Mouse (Mus musculus) forebrain, embryonic 16.5 days (tissue): ENCODE data around the gene Il17rd. TPM values are rescaled to one million over a fixed set of nuclear protein-coding genes. Genes with fewer than 3 reads are reported as not detected.

Experiments
- ATAC-seq: fragments of 200-750 bp; cut with Nextera tagmentation; 2 replicates; pipeline ENCODE4 v1.8.0; 2017; ENCODE audit warnings: mild to moderate bottlenecking, moderate library complexity
- H3K27ac ChIP-seq: fragments of 300-500 bp; sonication (generic); 2 replicates; pipeline ENCODE4 v1.5.1; 2014; ENCODE audit warnings: low read length, control low read depth
- H3K27me3 ChIP-seq: fragments of 300-500 bp; sonication (generic); replicated peaks from 2 replicates; pipeline ENCODE4 v1.6.1; 2014; ENCODE audit warnings: low read length; ENCODE audit not compliant: control insufficient read depth, insufficient read depth
- H3K36me3 ChIP-seq: fragments of 300-500 bp; sonication (generic); 2 replicates; pipeline ENCODE4 v1.6.1; 2014; ENCODE audit not compliant: control insufficient read depth, insufficient read depth
- H3K4me1 ChIP-seq: fragments of 300-500 bp; sonication (generic); replicated peaks from 2 replicates; pipeline ENCODE4 v1.6.1; 2014; ENCODE audit warnings: low read length; ENCODE audit not compliant: control insufficient read depth, insufficient read depth
- H3K4me2 ChIP-seq: fragments of 300-500 bp; sonication (generic); 2 replicates; pipeline ENCODE4 v1.6.1; 2014; ENCODE audit warnings: mild to moderate bottlenecking, low read length, control low read depth
- H3K4me3 ChIP-seq: fragments of 300-500 bp; sonication (generic); replicated peaks from 2 replicates; pipeline ENCODE4 v1.5.1; 2014; ENCODE audit warnings: mild to moderate bottlenecking, low read length, control low read depth
- H3K9ac ChIP-seq: fragments of 300-500 bp; sonication (generic); replicated peaks from 2 replicates; pipeline ENCODE4 v1.6.1; 2014; ENCODE audit warnings: low read depth, low read length, control low read depth
- H3K9me3 ChIP-seq: fragments of 300-500 bp; sonication (generic); 2 replicates; pipeline ENCODE4 v1.6.1; 2016; ENCODE audit warnings: low read length; ENCODE audit not compliant: control insufficient read depth
- WGBS: fragments of 180-500 bp; shearing (Covaris S2); extraction: QIAGEN DNeasy Blood & Tissue Kit; methylation state at CpG from one replicate; pipeline ENCODE4 v1.1.7; 2014; 5-methylcytosine and 5-hydroxymethylcytosine counted together
- polyA plus RNA-seq: library from polyadenylated mRNA; unstranded; fragments of >200 nt; fragmentation: Nextera tagmentation; extraction: Ambion mirVana; gene quantifications from 2 replicates; pipeline ENCODE4 v1.2.1, GENCODE M21; 2015

Gene Il17rd
- polyA plus RNA-seq, 1 experiment from 2014 or later = 1.5 TPM

- ATAC-seq = no peak
- no peaks in the 10 kb centered on the region for H3K36me3 ChIP-seq
- H3K27me3 ChIP-seq = no peaks in the 10 kb centered on the region
- no peak overlapping the region for H3K27ac ChIP-seq
- no peaks in the 10 kb centered on the region for H3K9me3 ChIP-seq
- H3K4me3 ChIP-seq = no peak overlapping the region
- no peak overlapping the region for H3K4me2 ChIP-seq
- 92% methylated on average over 2 of the region's 2 CpGs for WGBS
- H3K9ac ChIP-seq = no peak overlapping the region
- H3K4me1 ChIP-seq = no peaks in the 10 kb centered on the region
Observed at GRCm38 (mm10) chr14:27017936-27018335, 20.8 kb upstream of the Il17rd start.

- WGBS = 85% methylated on average over 14 of the region's 14 CpGs
- H3K4me2 ChIP-seq = no peak overlapping the region
- ATAC-seq = no peak
Observed at GRCm38 (mm10) chr14:27019850-27020249, 18.9 kb upstream of the Il17rd start.

GRCm38 (mm10) chr14:27022876-27023275, 15.9 kb upstream of the Il17rd start:
- Histone ChIP-seq H3K9me3 (no peaks in the 10 kb centered on the region), H3K4me1 (no peaks in the 10 kb centered on the region), H3K4me2 (no peak overlapping the region), H3K27me3 (no peaks in the 10 kb centered on the region), H3K4me3 (no peak overlapping the region), H3K36me3 (no peaks in the 10 kb centered on the region), H3K27ac (no peak overlapping the region), H3K9ac (no peak overlapping the region)
- WGBS = 53% methylated on average over 11 of the region's 11 CpGs
- ATAC-seq = no peak

More at GRCm38 (mm10) chr14:27019850-27020249, 18.9 kb upstream of the Il17rd start:
- H3K4me3 ChIP-seq = no peak overlapping the region
- H3K36me3 ChIP-seq = no peaks in the 10 kb centered on the region
- H3K27ac ChIP-seq = no peak overlapping the region
- no peaks in the 10 kb centered on the region for H3K27me3 ChIP-seq
- no peaks in the 10 kb centered on the region for H3K9me3 ChIP-seq
- no peaks in the 10 kb centered on the region for H3K4me1 ChIP-seq
- H3K9ac ChIP-seq = no peak overlapping the region

GRCm38 (mm10) chr14:27024664-27025063, 14.1 kb upstream of the Il17rd start:
- no peak for ATAC-seq
- no peaks in the 10 kb centered on the region for H3K27me3 ChIP-seq
- WGBS = 90% methylated on average over 4 of the region's 4 CpGs
- H3K36me3 ChIP-seq = no peaks in the 10 kb centered on the region
- H3K4me2 ChIP-seq = no peak overlapping the region
- no peak overlapping the region for H3K27ac ChIP-seq
- H3K9ac ChIP-seq = no peak overlapping the region
- H3K4me1 ChIP-seq = no peaks in the 10 kb centered on the region
- H3K9me3 ChIP-seq = no peaks in the 10 kb centered on the region
- H3K4me3 ChIP-seq = no peak overlapping the region

GRCm38 (mm10) chr14:27029771-27030173, 9.0 kb upstream of the Il17rd start:
- Histone ChIP-seq H3K27me3 (no peaks in the 10 kb centered on the region), H3K9me3 (no peaks in the 10 kb centered on the region), H3K27ac (no peak overlapping the region), H3K4me1 (no peaks in the 10 kb centered on the region), H3K36me3 (no peaks in the 10 kb centered on the region), H3K4me3 (no peak overlapping the region), H3K9ac (peak overlapping the region; percentile 12; the same call in 1 of the 2 replicates), H3K4me2 (no peak overlapping the region)
- WGBS = 2% methylated on average over 15 of the region's 15 CpGs
- peak; percentile 78 for ATAC-seq

GRCm38 (mm10) chr14:27031142-27031541, 7.6 kb upstream of the Il17rd start:
- no peaks in the 10 kb centered on the region for H3K27me3 ChIP-seq
- no peaks in the 10 kb centered on the region for H3K4me1 ChIP-seq
- no peak overlapping the region for H3K27ac ChIP-seq
- no peak overlapping the region for H3K4me2 ChIP-seq
- H3K36me3 ChIP-seq = no peaks in the 10 kb centered on the region
- no peak for ATAC-seq
- WGBS = 14% methylated on average over 4 of the region's 4 CpGs
- no peaks in the 10 kb centered on the region for H3K9me3 ChIP-seq
- no peak overlapping the region for H3K4me3 ChIP-seq
- H3K9ac ChIP-seq = no peak overlapping the region

- no peak overlapping the region for H3K27ac ChIP-seq
- H3K27me3 ChIP-seq = peaks cover 6% of the 10 kb centered on the region
- H3K9me3 ChIP-seq = no peaks in the 10 kb centered on the region
- WGBS = 71% methylated on average over 1 of the region's 1 CpGs
- no peak overlapping the region for H3K4me3 ChIP-seq
- ATAC-seq = no peak
- no peaks in the 10 kb centered on the region for H3K36me3 ChIP-seq
- peaks cover 11% of the 10 kb centered on the region for H3K4me1 ChIP-seq
- H3K4me2 ChIP-seq = no peak overlapping the region
- no peak overlapping the region for H3K9ac ChIP-seq
Observed at GRCm38 (mm10) chr14:27037513-27037912, 1.2 kb upstream of the Il17rd start.

- no peaks in the 10 kb centered on the region for H3K9me3 ChIP-seq
- H3K4me1 ChIP-seq = peaks cover 11% of the 10 kb centered on the region
- H3K27me3 ChIP-seq = peaks cover 6% of the 10 kb centered on the region
- no peak overlapping the region for H3K27ac ChIP-seq
- H3K36me3 ChIP-seq = no peaks in the 10 kb centered on the region
- 1% methylated on average over 59 of the region's 59 CpGs for WGBS
- peak overlapping the region; percentile 95 for H3K4me3 ChIP-seq
- H3K9ac ChIP-seq = peak overlapping the region; percentile 79
- peak overlapping the region; percentile 99 for H3K4me2 ChIP-seq
- ATAC-seq = peak; percentile 49
Observed at GRCm38 (mm10) chr14:27039281-27040248, 824 bp downstream of the Il17rd start.

- Histone ChIP-seq H3K27me3 (peaks cover 6% of the 10 kb centered on the region), H3K27ac (no peak overlapping the region), H3K4me1 (peaks cover 13% of the 10 kb centered on the region), H3K9me3 (no peaks in the 10 kb centered on the region), H3K4me2 (peak overlapping the region; percentile 99), H3K36me3 (no peaks in the 10 kb centered on the region), H3K4me3 (peak overlapping the region; percentile 95), H3K9ac (no peak overlapping the region)
- no peak for ATAC-seq
- WGBS = 16% methylated on average over 12 of the region's 12 CpGs
Observed at GRCm38 (mm10) chr14:27040451-27040850, 1.7 kb downstream of the Il17rd start.
